12 mouse cellular contexts compared by ENCODE assay signal in genomic region chr5:119325681-119326255, GRCm38 (mm10).
A peak's percentile ranks its signal among the peaks of the same experiment; 100 is the strongest.
DNase-seq lines count a peak whose midpoint lies in the region.
"Had no signal": no experiment of that assay in that cellular context is flagged by ENCODE, and none has a peak within 500 bp of the region (broad histone marks: within the 10 kb centered on the region; RNA-seq: fewer than 3 reads in every experiment).

No protein-coding gene starts in this region.

- DNase-seq in heart, postnatal 4 days = peak; percentile 23
- no peak for DNase-seq in heart, adult 8-10 months (ENCODE audit: low spot score)
- DNase-seq in ovary, postnatal 36 days (ENCODE audit: low spot score) = peak; percentile 26
- no peak for DNase-seq in ovary, postnatal 10 days (ENCODE audit: low spot score)
- DNase-seq in lung, postnatal 10 days = peak; percentile 71
- DNase-seq in urinary bladder, postnatal 36 days (ENCODE audit: low spot score in 2 of 2) = no peak
- DNase-seq in embryo, embryonic 11 days = no peak
- DNase-seq in cerebellum, postnatal 14 days = no peak
- DNase-seq: cerebellum, adult 11 months; heart, postnatal 10 days; left cerebral cortex, postnatal 4 days; thymus, postnatal 4 days had no signal

Comparison
In these comparisons a context has a peak if more than half of its experiments do, and no peak if none do; other contexts are left out.
1. DNase-seq: peak in heart, postnatal 4 days (single experiment), ovary, postnatal 36 days (single experiment) and lung, postnatal 10 days (single experiment); none in heart, adult 8-10 months (single experiment), ovary, postnatal 10 days (single experiment), urinary bladder, postnatal 36 days (0 of 2), embryo, embryonic 11 days (single experiment) and cerebellum, postnatal 14 days (0 of 2).